Mouse (Mus musculus): ENCODE results near the gene Gcn1l1. TPM values are rescaled to one million over a fixed set of nuclear protein-coding genes. Genes with fewer than 3 reads are reported as not detected.

The Gcn1l1 gene
- polyA plus RNA-seq (2012; rRNA removed), result 44.5 and 48.6 TPM in 2 replicates

DNA sequence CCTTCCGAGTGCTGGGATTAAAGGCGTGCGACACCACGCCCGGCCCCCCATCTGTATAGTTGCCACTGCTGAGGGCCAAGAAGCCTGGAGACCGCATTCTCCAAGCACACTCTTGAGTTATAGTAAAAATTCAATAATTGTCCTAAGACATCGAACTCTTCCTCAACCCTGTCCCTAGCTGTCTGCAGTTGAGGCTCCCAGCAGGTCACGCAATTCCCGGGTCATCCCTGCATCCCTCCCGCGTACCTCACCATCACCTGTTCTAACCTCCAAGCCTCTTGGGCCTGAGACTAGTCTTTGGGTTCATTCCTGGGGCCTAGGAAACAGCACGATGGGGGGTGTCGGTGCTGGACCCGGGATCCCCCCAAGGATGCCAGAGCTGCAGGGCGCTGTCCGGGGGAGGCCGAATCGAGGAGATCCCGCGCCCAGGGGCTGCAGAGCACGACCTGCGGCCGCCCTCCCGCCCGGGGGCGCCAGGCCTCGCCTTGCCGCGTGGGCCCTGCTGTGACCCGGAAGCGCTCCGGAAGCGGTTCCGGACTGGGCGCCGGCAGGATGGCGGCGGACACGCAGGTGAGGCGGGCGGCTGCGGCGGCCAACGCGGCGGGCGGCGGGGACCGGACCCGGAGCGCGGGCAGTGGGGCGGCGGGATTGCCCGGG lies at the start of gene Gcn1l1:
Gene Gcn1l1 (plus strand): TSS at position 518 of the 657 bp plus-strand sequence.

DNA sequence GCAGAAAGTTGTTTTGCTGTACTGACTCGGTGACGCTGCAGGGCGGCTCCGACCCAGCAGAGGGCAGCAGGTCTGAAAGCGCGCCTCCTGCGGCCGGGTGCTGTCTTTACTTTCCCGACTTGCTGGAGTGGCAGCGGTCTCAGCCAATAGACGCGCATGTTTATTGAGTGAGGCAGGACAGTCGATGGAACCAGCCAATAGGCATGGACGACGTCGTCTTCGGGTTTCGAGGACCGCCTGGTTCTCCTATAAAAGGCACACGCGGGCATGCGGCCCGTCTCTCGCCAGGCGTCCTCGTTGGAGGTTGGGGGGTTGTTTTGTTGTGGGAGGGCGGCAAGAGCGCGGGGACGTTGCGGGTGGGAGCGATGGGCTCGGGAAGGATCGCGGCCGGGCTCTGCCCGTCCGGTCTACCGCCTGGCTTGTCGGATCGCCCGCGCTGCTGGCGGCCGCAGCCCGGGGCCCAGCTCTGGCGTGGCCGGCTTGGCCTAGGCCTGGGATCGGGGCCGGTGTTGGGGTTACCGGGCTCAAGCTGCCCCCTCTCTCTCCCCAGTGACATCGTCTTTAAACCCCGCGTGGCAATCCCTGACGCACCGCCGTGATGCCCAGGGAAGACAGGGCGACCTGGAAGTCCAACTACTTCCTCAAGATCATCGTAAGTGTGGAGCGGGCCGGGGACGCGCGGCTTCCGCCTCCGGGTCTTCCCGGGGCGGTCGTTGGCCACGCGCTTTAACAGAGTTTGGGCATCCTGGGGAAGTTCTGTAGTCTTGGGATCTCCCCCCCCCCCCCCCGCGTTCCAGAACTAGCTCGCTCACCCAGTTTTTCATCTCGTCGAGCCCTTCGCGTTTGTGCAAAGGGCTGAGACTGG lies 5.6 kb upstream of the Gcn1l1 start, which contains the start of gene Rplp0:
Gene Rplp0 (plus strand): TSS at position 231 of the 865 bp plus-strand sequence.

DNA sequence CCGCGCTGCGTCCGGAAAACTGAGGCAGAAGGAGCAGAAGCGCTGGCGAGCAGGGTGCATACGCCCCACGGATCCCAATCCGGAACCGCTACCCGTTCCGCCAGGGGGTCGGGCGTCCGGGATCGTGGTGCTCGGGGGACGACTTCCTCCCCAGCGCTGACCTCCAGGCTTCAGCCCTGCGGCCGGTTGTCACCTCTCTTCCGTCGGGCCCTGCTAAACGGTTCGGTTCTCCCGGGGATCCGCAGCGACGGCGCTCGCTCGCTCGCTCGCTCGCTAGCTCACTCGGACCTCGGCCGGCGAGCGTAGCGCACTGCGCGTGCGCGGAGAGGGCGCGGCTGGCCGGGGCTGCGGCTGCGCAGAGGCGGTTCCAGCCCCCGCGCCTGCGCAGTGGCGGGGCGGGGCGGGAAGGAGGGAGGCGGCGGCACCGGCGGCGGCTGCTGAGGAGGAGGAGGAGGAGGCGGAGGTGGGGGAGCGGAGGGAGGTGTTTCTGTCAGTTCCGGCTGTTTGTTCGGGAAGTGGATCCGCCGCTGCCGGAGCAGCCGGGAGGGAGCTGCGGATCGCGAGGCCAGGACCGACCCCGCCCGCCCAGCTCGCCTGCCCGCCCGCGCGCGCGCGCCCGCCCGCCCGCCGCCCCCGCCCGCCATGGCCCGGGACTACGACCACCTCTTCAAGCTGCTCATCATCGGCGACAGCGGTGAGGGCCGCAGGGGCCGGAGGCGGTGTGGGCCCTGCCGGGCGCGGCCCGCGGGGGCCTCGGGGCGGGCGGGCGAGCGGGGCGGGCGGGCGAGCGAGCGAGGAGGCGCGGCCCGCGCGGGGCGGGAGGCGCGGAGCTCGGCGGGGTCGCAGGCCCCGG lies 66.7 kb downstream of the Gcn1l1 start, which contains the start of gene Rab35:
Gene Rab35 (plus strand): TSS at position 404 of the 853 bp plus-strand sequence.

Other genes with a start within 250 kb of the Gcn1l1 start
- 118 and 124 TPM in 2 replicates for gene Srsf9, start 238.1 kb upstream of the Gcn1l1 start, polyA plus RNA-seq (2012; rRNA removed)
- 27.9 and 28.9 TPM in 2 replicates for gene Gatc, start 224.1 kb upstream of the Gcn1l1 start, polyA plus RNA-seq (2012; rRNA removed)
- 27.5 and 28.2 TPM in 2 replicates for gene Triap1, start 224.0 kb upstream of the Gcn1l1 start, polyA plus RNA-seq (2012; rRNA removed)
- 1,417 and 1,419 TPM in 2 replicates for gene Cox6a1, start 216.3 kb upstream of the Gcn1l1 start, polyA plus RNA-seq (2012; rRNA removed)
- gene Msi1, start 135.7 kb upstream of the Gcn1l1 start, polyA plus RNA-seq (2012; rRNA removed), result 198 and 249 TPM in 2 replicates
- not detected in 2 replicates for gene Pla2g1b, start 99.0 kb upstream of the Gcn1l1 start, polyA plus RNA-seq (2012; rRNA removed)
- 71.3 and 77.1 TPM in 2 replicates for gene Sirt4, start 80.5 kb upstream of the Gcn1l1 start, polyA plus RNA-seq (2012; rRNA removed)
- 46.4 and 65.5 TPM in 2 replicates for gene Pxn, start 58.6 kb upstream of the Gcn1l1 start, polyA plus RNA-seq (2012; rRNA removed)
- gene Rplp0, start 5.8 kb upstream of the Gcn1l1 start, polyA plus RNA-seq (2012; rRNA removed), result 2,099 and 2,123 TPM in 2 replicates
- gene Rab35, start 66.7 kb downstream of the Gcn1l1 start, polyA plus RNA-seq (2012; rRNA removed), result 85.9 and 95.8 TPM in 2 replicates
- 149 and 155 TPM in 2 replicates for gene Bicdl1, start 166.4 kb downstream of the Gcn1l1 start, polyA plus RNA-seq (2012; rRNA removed)

Measured in central nervous system, embryonic 14 days (tissue).